Mouse (Mus musculus): ENCODE measurements at regions not wholly inside any gene's neighbourhood (a gene's known extent, or its start where the extent isn't known, plus 50 kb on each side); places are given as distances from the start of the nearest gene placed in this dataset.

DNA sequence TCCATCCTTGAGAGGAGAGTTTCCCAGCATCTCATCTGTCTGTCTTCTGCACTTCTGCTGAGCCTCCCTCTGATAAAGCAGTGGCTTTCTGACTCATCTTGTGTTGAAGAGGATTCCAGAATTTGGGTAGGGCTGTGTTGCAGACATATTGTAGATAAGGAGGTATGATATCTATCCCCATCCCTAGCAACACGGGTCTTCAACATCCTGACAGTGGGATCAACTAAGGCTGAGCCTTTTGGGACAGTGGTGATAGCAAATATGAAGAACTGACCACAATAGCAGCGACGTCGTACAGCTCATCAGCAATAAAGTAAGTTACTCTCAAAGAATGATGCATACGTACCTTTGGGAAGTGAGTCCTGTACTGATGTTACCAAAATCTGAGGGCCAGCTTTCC, 117.2 kb upstream of the Pgrmc2 start:
- WGBS, result 82% methylated on average over 5 of the region's 5 CpGs
- H3K27me3 ChIP-seq (ENCODE audit: control insufficient read depth, insufficient read depth, low read length), result no peaks in the 10 kb centered on the region
- no peaks in the 10 kb centered on the region for H3K36me3 ChIP-seq (ENCODE audit: control insufficient read depth, insufficient read depth, low read length)
- no peak overlapping the region for H3K27ac ChIP-seq (ENCODE audit: insufficient read depth, low read depth, low read length)
- no peak overlapping the region for H3K4me3 ChIP-seq (ENCODE audit: low read depth, low read length)
- H3K4me1 ChIP-seq (ENCODE audit: control insufficient read depth, insufficient read depth, insufficient read length, low read length), result peaks cover 3% of the 10 kb centered on the region
- TF ChIP-seq CTCF (IDR thresholded peaks at IDR 0.05; ENCODE audit: extremely low read depth, insufficient read length, insufficient replicate concordance, low read depth, low read length) (no peak), POLR2A (IDR thresholded peaks at IDR 0.05; ENCODE audit: low read depth, low read length) (no peak)

DNA sequence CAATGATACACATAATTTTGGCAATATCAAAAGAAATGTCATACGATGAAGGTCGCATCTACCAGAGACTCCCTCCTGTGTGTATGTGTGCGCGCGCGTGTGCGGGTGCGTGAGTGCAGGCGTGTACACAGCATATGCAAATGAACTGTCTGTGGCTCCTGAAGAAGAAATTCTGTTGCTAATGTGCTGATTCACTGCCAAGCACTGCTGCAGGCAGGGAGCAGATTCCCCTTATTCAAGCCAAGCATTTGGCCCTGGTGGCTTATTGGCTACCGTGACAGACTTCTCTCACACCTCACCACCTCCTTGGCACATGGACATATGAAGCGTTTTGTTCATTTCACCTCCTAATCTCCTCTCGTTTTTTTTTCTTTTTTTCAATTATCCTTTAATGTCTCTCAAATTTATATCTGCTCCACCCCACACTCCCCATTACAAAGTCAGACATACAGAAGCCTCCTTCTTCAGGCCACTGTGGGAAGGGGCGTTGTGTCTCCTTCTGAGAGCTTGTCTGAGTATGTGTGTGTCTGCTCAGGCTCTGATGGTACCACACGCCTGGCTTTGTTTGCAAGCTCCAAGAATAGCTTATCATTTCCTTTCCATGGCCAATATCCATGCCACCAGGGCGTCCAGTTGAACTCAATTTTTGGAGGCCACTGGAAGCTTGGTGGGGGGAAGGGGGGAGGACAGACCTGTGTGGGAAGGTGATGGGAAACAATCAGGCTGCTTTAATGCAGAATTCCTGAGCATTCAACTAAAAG, 115.5 kb upstream of the Pgrmc2 start:
- TF ChIP-seq POLR2A (IDR thresholded peaks at IDR 0.05; ENCODE audit: low read depth, low read length), result no peak
- TF ChIP-seq CTCF (IDR thresholded peaks at IDR 0.05; ENCODE audit: extremely low read depth, insufficient read length, insufficient replicate concordance, low read depth, low read length), result no peak
- no peaks in the 10 kb centered on the region for H3K27me3 ChIP-seq (ENCODE audit: control insufficient read depth, insufficient read depth, low read length)
- 87% methylated on average over 15 of the region's 15 CpGs for WGBS
- H3K4me3 ChIP-seq (ENCODE audit: low read depth, low read length), result no peak overlapping the region
- no peak overlapping the region for H3K27ac ChIP-seq (ENCODE audit: insufficient read depth, low read depth, low read length)
- H3K4me1 ChIP-seq (ENCODE audit: control insufficient read depth, insufficient read depth, insufficient read length, low read length), result peaks cover 3% of the 10 kb centered on the region
- H3K36me3 ChIP-seq (ENCODE audit: control insufficient read depth, insufficient read depth, low read length), result no peaks in the 10 kb centered on the region

DNA sequence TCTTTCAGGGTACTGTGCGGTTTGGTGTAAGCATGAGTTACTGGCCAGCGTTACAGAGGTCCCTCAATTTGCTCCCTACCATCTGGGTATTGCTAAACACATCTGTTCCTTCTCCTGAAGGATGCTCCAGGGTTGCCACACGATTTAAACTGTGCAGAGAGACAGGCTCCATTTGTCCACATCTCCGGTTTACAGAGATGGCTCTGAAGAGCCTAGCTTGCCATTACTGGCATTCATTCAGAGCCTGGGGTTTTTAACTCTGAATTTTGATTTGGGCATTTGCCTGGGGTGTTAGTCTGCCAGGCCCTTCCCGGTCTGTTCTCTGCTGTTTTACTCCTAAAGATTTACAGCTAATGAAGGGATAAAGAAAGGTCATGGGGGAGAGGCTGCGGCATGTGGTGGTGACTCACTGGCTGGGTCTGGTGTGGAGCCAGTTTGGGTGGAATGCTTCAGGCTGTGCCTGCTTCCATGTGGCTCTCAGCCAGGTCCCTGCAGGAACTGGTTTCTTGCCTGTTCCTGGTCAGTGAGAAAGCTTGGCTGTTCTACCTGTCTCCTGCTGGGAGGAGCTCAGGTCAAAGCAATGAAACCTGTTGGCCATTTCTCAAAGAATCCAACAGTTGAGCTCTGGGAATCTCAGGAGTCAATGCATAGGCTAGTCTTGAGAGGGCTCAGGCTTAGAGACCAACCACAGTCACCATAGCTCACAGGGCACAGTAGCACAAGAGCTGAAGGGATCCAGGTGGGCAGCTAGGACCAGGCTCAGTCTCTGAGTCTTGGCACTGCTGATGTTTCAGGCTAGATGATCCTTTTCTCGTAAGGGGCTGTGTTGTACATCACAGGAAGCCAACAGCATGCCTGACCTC, 112.5 kb upstream of the Pgrmc2 start:
- no peak overlapping the region for H3K27ac ChIP-seq (ENCODE audit: insufficient read depth, low read depth, low read length)
- WGBS, result 54% methylated on average over 7 of the region's 7 CpGs
- H3K27me3 ChIP-seq (ENCODE audit: control insufficient read depth, insufficient read depth, low read length), result no peaks in the 10 kb centered on the region
- peaks cover 3% of the 10 kb centered on the region for H3K4me1 ChIP-seq (ENCODE audit: control insufficient read depth, insufficient read depth, insufficient read length, low read length)
- H3K4me3 ChIP-seq (ENCODE audit: low read depth, low read length), result no peak overlapping the region
- H3K36me3 ChIP-seq (ENCODE audit: control insufficient read depth, insufficient read depth, low read length), result no peaks in the 10 kb centered on the region
- TF ChIP-seq POLR2A (IDR thresholded peaks at IDR 0.05; ENCODE audit: low read depth, low read length), result no peak
- no peak for TF ChIP-seq CTCF (IDR thresholded peaks at IDR 0.05; ENCODE audit: extremely low read depth, insufficient read length, insufficient replicate concordance, low read depth, low read length)

DNA sequence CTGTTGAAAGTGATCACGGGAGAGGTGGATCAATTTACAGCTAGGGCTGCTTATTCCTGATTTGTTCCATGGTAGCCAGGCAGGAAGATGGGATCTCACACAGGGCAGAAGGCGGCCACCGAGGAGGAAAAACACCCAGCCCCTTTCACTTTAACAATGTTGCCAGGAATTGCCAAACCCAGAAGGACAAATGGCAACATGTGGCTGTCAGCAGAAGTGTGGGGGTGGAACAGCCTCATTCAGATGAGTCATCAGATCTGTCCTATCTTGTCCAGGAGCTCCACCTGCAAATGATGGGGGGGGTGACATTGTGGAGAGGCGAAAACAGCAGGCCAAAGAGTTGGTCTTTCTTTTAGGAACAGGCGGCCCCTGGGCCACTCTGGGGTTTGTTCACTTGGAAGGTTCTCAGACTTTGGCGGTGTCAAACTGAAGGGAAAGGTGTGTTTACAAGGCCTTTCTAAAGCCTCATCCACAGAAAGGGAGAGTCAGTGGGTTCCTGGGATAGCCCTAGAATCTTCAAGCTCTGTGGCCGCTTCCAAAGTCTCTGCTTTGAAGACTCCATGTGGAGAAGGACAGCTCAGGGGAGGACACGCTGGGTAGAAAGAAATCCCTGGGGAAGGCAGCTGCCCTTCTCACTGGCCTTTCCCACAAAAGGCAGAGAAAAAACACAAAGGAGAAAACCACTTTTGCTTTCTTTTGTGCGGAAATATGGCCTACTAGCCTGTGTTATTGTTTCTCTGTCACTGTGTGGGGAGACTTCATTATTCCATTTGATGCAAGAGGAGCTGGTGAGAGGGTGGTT, 111.7 kb upstream of the Pgrmc2 start:
- H3K4me1 ChIP-seq (ENCODE audit: control insufficient read depth, insufficient read depth, insufficient read length, low read length), result peaks cover 3% of the 10 kb centered on the region
- TF ChIP-seq CTCF (IDR thresholded peaks at IDR 0.05; ENCODE audit: extremely low read depth, insufficient read length, insufficient replicate concordance, low read depth, low read length) (no peak), POLR2A (IDR thresholded peaks at IDR 0.05; ENCODE audit: low read depth, low read length) (no peak)

DNA sequence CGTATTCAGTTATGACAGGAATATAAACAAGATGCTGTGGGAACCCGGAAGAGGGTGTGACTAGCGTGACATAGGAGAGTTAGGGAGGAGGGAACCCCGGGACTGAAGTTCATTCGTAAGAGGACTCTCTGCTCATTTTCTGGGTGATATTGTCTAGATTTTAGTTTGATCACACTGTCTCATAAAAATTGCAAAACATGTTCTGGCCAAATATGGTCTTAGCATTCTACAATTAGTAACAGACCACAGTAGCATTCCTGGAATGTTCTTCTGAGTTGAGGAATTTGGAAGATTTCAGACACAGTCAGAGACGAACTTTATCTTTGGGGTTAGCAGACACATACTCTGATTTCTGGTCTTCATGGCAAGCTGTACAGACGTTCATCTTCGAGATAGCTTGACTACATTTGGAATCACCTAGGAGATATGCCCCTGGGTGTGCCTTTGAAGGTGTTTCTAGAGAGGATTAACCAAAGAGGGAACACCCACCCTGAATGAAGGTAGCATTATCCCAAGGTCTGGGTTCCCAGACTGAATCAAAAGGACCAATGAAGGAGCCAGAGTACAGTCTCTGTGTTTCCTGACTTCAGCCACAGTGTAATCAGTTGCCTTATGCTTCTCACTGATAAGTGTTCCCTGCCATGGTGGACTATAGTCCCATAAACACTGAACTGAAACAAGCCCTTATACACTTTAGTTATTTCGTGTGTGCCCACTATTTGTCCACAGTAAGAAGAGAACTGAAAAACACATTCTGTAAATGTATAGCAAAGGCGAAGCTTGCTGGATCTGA, 102.7 kb upstream of the Pgrmc2 start:
- no peaks in the 10 kb centered on the region for H3K36me3 ChIP-seq (ENCODE audit: control insufficient read depth, insufficient read depth, low read length)
- TF ChIP-seq CTCF (IDR thresholded peaks at IDR 0.05; ENCODE audit: extremely low read depth, insufficient read length, insufficient replicate concordance, low read depth, low read length), result no peak
- no peak for TF ChIP-seq POLR2A (IDR thresholded peaks at IDR 0.05; ENCODE audit: low read depth, low read length)
- no peak overlapping the region for H3K27ac ChIP-seq (ENCODE audit: insufficient read depth, low read depth, low read length)
- no peak overlapping the region for H3K4me3 ChIP-seq (ENCODE audit: low read depth, low read length)
- peaks cover 2% of the 10 kb centered on the region; the same call in 1 of the 2 replicates for H3K4me1 ChIP-seq (ENCODE audit: control insufficient read depth, insufficient read depth, insufficient read length, low read length)
- 48% methylated on average over 10 of the region's 10 CpGs for WGBS
- H3K27me3 ChIP-seq (ENCODE audit: control insufficient read depth, insufficient read depth, low read length), result no peaks in the 10 kb centered on the region

More for the DNA sequence above, 111.7 kb upstream of the Pgrmc2 start:
- H3K36me3 ChIP-seq (ENCODE audit: control insufficient read depth, insufficient read depth, low read length), result no peaks in the 10 kb centered on the region
- no peak overlapping the region for H3K4me3 ChIP-seq (ENCODE audit: low read depth, low read length)
- no peaks in the 10 kb centered on the region for H3K27me3 ChIP-seq (ENCODE audit: control insufficient read depth, insufficient read depth, low read length)
- 86% methylated on average over 9 of the region's 9 CpGs for WGBS
- H3K27ac ChIP-seq (ENCODE audit: insufficient read depth, low read depth, low read length), result no peak overlapping the region

DNA sequence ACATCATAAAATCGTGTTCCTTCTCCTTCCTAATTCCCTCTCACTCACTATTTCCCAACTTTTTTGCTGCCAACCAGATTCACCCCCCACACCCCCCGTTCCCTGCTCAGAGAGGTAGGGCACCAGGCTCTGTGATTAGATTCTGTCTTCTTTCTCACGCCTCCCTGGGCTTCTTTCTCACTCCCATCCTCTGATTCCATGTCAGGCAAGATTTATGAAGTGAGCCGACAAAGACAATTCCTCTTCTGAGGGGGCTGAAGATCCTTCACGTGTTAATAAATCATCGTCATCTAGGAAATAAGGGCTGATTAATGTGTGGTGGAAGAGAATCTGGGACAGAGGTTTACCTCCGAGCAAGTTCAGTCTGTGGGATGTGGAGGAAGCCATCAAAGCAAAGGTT, 101.5 kb upstream of the Pgrmc2 start:
- no peak overlapping the region for H3K27ac ChIP-seq (ENCODE audit: insufficient read depth, low read depth, low read length)

More for the DNA sequence above, 101.5 kb upstream of the Pgrmc2 start:
- Histone ChIP-seq H3K4me1 (ENCODE audit: control insufficient read depth, insufficient read depth, insufficient read length, low read length) (peaks cover 2% of the 10 kb centered on the region; the same call in 1 of the 2 replicates), H3K4me3 (ENCODE audit: low read depth, low read length) (no peak overlapping the region), H3K36me3 (ENCODE audit: control insufficient read depth, insufficient read depth, low read length) (no peaks in the 10 kb centered on the region), H3K27me3 (ENCODE audit: control insufficient read depth, insufficient read depth, low read length) (no peaks in the 10 kb centered on the region)
- TF ChIP-seq CTCF (IDR thresholded peaks at IDR 0.05; ENCODE audit: extremely low read depth, insufficient read length, insufficient replicate concordance, low read depth, low read length), result no peak
- TF ChIP-seq POLR2A (IDR thresholded peaks at IDR 0.05; ENCODE audit: low read depth, low read length), result no peak
- WGBS, result 74% methylated on average over 7 of the region's 7 CpGs
